Mouse (Mus musculus) forebrain, embryonic 11.5 days (tissue): Measurements from ENCODE around the gene Gm6482. TPM values are rescaled to one million over a fixed set of nuclear protein-coding genes. Genes with fewer than 3 reads are reported as not detected.
A peak's percentile ranks its signal among the peaks of the same experiment; 100 is the strongest.
"Not testable (repeated sequence)": the region's sequence is repeated elsewhere in the genome, so short reads cannot be mapped to it uniquely, and the experiment has no call there.

Experiments used
- ATAC-seq: fragments of 200-750 bp; cut with Nextera tagmentation; replicated peaks from 2 replicates; pipeline ENCODE4 v1.8.0; 2017; ENCODE audit warnings: moderate TSS enrichment; ENCODE audit not compliant: low FRiP score
- DNase-seq: peaks from one replicate; pipeline ENCODE4 v3.0.0-alpha.2; 2017; ENCODE audit warnings: low spot score
- H3K27ac ChIP-seq: fragments of 300-500 bp; sonication (generic); 2 replicates; pipeline ENCODE4 v1.5.1; 2014; ENCODE audit warnings: low read depth, low read length
- H3K27me3 ChIP-seq: fragments of 300-500 bp; sonication (generic); 2 replicates; pipeline ENCODE4 v1.6.1; 2014; ENCODE audit warnings: mild to moderate bottlenecking, low read length, mixed read lengths; ENCODE audit not compliant: control insufficient read depth, insufficient read depth
- H3K36me3 ChIP-seq: fragments of 300-500 bp; sonication (generic); 2 replicates; pipeline ENCODE4 v1.6.1; 2014; ENCODE audit warnings: mild to moderate bottlenecking, low read length, moderate library complexity, mixed read lengths; ENCODE audit not compliant: control insufficient read depth, insufficient read depth
- H3K4me1 ChIP-seq: fragments of 300-500 bp; sonication (generic); replicated peaks from 2 replicates; pipeline ENCODE4 v1.6.1; 2014; ENCODE audit warnings: low read length, mixed read lengths; ENCODE audit not compliant: control insufficient read depth, insufficient read depth
- H3K4me2 ChIP-seq: fragments of 300-500 bp; sonication (generic); 2 replicates; pipeline ENCODE4 v1.6.1; 2014; ENCODE audit warnings: low read depth, mild to moderate bottlenecking, low read length, moderate library complexity, mixed read lengths; ENCODE audit not compliant: severe bottlenecking
- H3K4me3 ChIP-seq: fragments of 300-500 bp; sonication (generic); 2 replicates; pipeline ENCODE4 v1.5.1; 2014; ENCODE audit warnings: low read depth, low read length
- H3K9ac ChIP-seq: fragments of 300-500 bp; sonication (generic); 2 replicates; pipeline ENCODE4 v1.6.1; 2014; ENCODE audit warnings: low read length
- H3K9me3 ChIP-seq: fragments of 300-500 bp; sonication (generic); 2 replicates; pipeline ENCODE4 v1.6.1; 2016; ENCODE audit warnings: low read length, mixed read lengths; ENCODE audit not compliant: control insufficient read depth
- WGBS: fragments of 180-500 bp; shearing (Covaris S2); extraction: QIAGEN DNeasy Blood & Tissue Kit; methylation state at CpG from one replicate; pipeline ENCODE4 v1.1.7; 2014; 5-methylcytosine and 5-hydroxymethylcytosine counted together
- polyA plus RNA-seq: library from polyadenylated mRNA; unstranded; fragments of >200 nt; fragmentation: Nextera tagmentation; extraction: Ambion mirVana; gene quantifications from 2 replicates; pipeline ENCODE4 v1.2.1, GENCODE M21; 2014

Gene Gm6482
- not detected in 2 replicates for polyA plus RNA-seq

GRCm38 (mm10) chr14:41408181-41408580 is at the start of gene Gm6482:
TSS of gene Gm6482 (minus strand) at chr14:41408281.
- not testable (repeated sequence) for H3K27ac ChIP-seq, H3K27me3 ChIP-seq, DNase-seq, H3K9ac ChIP-seq, H3K36me3 ChIP-seq, H3K4me2 ChIP-seq, H3K9me3 ChIP-seq, ATAC-seq, H3K4me1 ChIP-seq, H3K4me3 ChIP-seq
- WGBS: no CpG with 5 or more reads among the region's 2 CpGs

GRCm38 (mm10) chr14:41453418-41453817 is 45.3 kb upstream of the Gm6482 start, which contains the start of gene Gm7954:
TSS of gene Gm7954 (minus strand) at chr14:41453518.
- WGBS: no CpG with 5 or more reads among the region's 2 CpGs
- H3K9ac ChIP-seq, H3K4me3 ChIP-seq, H3K27me3 ChIP-seq, ATAC-seq, DNase-seq, H3K27ac ChIP-seq, H3K4me2 ChIP-seq, H3K9me3 ChIP-seq, H3K4me1 ChIP-seq, H3K36me3 ChIP-seq: not testable (repeated sequence)

- peak; percentile 54 for DNase-seq
- H3K4me3 ChIP-seq, H3K4me1 ChIP-seq, H3K27ac ChIP-seq, ATAC-seq, H3K27me3 ChIP-seq, H3K9me3 ChIP-seq, H3K36me3 ChIP-seq, H3K4me2 ChIP-seq, H3K9ac ChIP-seq: not testable (repeated sequence)
- 20% methylated on average over 10 of the region's 16 CpGs for WGBS
Observed at GRCm38 (mm10) chr14:41425393-41426075, 17.5 kb upstream of the Gm6482 start.

- H3K27ac ChIP-seq, H3K9me3 ChIP-seq, H3K9ac ChIP-seq, H3K4me1 ChIP-seq, H3K4me2 ChIP-seq, H3K36me3 ChIP-seq, H3K27me3 ChIP-seq, H3K4me3 ChIP-seq, ATAC-seq: not testable (repeated sequence)
- WGBS: 5% methylated on average over 11 of the region's 14 CpGs
- DNase-seq: peak; percentile 44
Observed at GRCm38 (mm10) chr14:41424694-41425093, 16.6 kb upstream of the Gm6482 start.

DNA sequence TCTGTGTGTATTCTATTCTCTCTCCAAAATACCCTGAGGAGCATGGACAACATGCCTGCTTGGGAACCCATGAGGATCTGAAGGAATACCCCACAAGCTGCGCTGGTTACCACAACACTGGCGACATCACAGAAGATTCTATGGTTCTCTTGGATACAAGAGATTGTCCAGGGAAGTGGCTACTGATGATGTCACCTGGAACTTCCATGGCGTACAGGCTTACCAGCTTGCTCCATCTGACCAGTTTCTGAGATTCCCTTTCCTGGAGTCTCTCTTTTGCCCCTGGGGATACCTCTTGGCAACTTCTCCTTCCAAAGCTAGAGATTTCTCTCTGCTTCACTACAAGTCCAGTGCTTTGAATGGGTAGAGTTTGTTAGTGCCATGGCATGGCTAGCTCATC is 21.8 kb downstream of the Gm6482 start, which contains the start of gene Gm7945:
Gm7945 (minus strand) TSS at position 101 of the 400 bp plus-strand sequence.
- not testable (repeated sequence) for H3K9ac ChIP-seq, H3K27me3 ChIP-seq, H3K36me3 ChIP-seq, H3K4me2 ChIP-seq, H3K9me3 ChIP-seq, H3K4me1 ChIP-seq, H3K27ac ChIP-seq, H3K4me3 ChIP-seq, ATAC-seq, DNase-seq
- no CpG with 5 or more reads among the region's 3 CpGs for WGBS

Other genes starting within 250 kb of the Gm6482 start
- not detected in 2 replicates for gene Sftpd, start 223.1 kb downstream of the Gm6482 start, polyA plus RNA-seq
- not detected in 2 replicates for gene Gm2832, start 129.5 kb downstream of the Gm6482 start, polyA plus RNA-seq
- gene Gm5798, start 59.7 kb downstream of the Gm6482 start, polyA plus RNA-seq: not detected in 2 replicates
- gene Gm7945, start 21.9 kb downstream of the Gm6482 start, polyA plus RNA-seq: not detected in 2 replicates
- gene Gm7954, start 45.2 kb upstream of the Gm6482 start, polyA plus RNA-seq: not detected in 2 replicates
- not detected in 2 replicates for gene Gm3486, start 81.2 kb upstream of the Gm6482 start, polyA plus RNA-seq
- gene Gm7970, start 147.3 kb upstream of the Gm6482 start, polyA plus RNA-seq: not detected in 2 replicates
- not detected in 2 replicates for gene 1700049E17Rik2, start 164.9 kb upstream of the Gm6482 start, polyA plus RNA-seq
- not detected in 2 replicates for gene Gm3072, start 216.3 kb upstream of the Gm6482 start, polyA plus RNA-seq
- not detected in 2 replicates for gene Gm3676, start 238.2 kb upstream of the Gm6482 start, polyA plus RNA-seq